Mouse (Mus musculus) megakaryocyte, adult 5-6 weeks (primary cell): Measurements from ENCODE around the gene Cln3. TPM values are rescaled to one million over a fixed set of nuclear protein-coding genes. Genes with fewer than 3 reads are reported as not detected.

Experiments used
- ATAC-seq: 2 replicates; pipeline ENCODE4 v1.8.0; 2016; ENCODE audit warnings: mild to moderate bottlenecking, inconsistent platforms; ENCODE audit not compliant: poor library complexity, severe bottlenecking
- total RNA-seq, 2 experiments: library from RNA; stranded (forward) in 1 of 2; stranded (reverse) in 1 of 2; fragments of 153-499, 151-499 nt in 1 of 2; fragments of 221-1000, 200-1000 nt in 1 of 2; gene quantifications; 2 replicates each; pipeline versions ENCODE4 v1.2.3 to v1.2.4; 2015 to 2017

Cln3 gene
- total RNA-seq, 2 experiments from 2014 or later: 77.8 to 118 TPM

GRCm38 (mm10) chr7:126533434-126533833, 52.2 kb downstream of the Cln3 start:
- no peak for ATAC-seq

DNA sequence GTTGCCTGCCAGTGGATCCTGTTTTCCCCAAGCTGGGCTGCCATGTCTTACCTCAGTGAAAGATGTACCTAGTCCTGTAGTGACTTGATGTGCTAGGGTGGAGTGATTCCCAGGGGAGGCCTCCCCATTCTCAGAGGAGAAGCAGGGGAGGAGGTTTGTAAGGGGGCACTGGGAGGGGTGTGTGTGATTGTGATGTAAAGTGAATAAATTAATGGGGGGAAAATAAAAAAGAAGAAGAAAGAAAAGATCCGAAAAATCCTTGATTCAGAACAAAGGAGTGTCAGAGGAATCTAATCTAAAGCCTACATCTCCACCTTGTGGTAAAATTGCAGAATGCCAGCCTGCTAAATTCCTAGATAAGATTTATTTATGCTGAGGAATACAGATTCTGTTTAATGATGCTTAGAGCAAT, 57.4 kb downstream of the Cln3 start:
- ATAC-seq: peak; percentile 49; the same call in 1 of the 2 replicates

DNA sequence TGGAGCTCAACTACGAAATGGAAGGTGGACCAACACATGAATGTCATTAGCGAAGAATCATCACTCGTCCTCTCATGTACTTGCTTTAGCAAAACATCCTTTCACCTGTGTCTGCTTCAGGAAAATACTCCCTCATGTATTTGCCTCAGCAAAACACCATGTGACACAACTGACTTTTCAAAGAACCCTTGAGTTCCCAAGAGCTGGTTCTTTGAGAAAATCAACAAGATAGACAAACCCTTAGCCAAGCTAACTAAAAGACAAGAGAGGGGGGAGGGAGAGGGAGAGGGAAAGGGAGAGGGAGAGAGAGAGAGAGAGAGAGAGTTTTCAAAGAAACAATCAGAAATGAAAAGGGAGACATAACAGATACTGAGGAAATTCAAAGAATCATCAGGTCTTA, 62.3 kb downstream of the Cln3 start:
- ATAC-seq: no peak

Other genes starting within 250 kb of the Cln3 start
- gene Lat, start 216.2 kb downstream of the Cln3 start, total RNA-seq (2015): 3.2 and 7.3 TPM in 2 replicates
- 3.3 and 6.3 TPM in 2 replicates for gene Lat, start 216.2 kb downstream of the Cln3 start, total RNA-seq (2017)
- 7.9 and 11.5 TPM in 2 replicates for gene Spns1, start 208.4 kb downstream of the Cln3 start, total RNA-seq (2015)
- gene Spns1, start 208.4 kb downstream of the Cln3 start, total RNA-seq (2017): 6.8 and 10.6 TPM in 2 replicates
- 10.1 and 11.7 TPM in 2 replicates for gene Nfatc2ip, start 189.1 kb downstream of the Cln3 start, total RNA-seq (2015)
- gene Nfatc2ip, start 189.1 kb downstream of the Cln3 start, total RNA-seq (2017): 13.9 and 16.6 TPM in 2 replicates
- gene Cd19, start 170.9 kb downstream of the Cln3 start, total RNA-seq (2015): 0.20 and 1.1 TPM in 2 replicates
- 0.24 TPM in 1 of 2 replicates, not detected in the other for gene Cd19, start 170.9 kb downstream of the Cln3 start, total RNA-seq (2017)
- 6.7 and 6.8 TPM in 2 replicates for gene Rabep2, start 157.1 kb downstream of the Cln3 start, total RNA-seq (2015)
- 21.4 and 25.0 TPM in 2 replicates for gene Rabep2, start 157.1 kb downstream of the Cln3 start, total RNA-seq (2017)
- 0.07 and 0.52 TPM in 2 replicates for gene Atp2a1, start 122.7 kb downstream of the Cln3 start, total RNA-seq (2015)
- gene Atp2a1, start 122.7 kb downstream of the Cln3 start, total RNA-seq (2017): not detected in 2 replicates
- 18.2 and 20.6 TPM in 2 replicates for gene Sh2b1, start 110.4 kb downstream of the Cln3 start, total RNA-seq (2015)
- gene Sh2b1, start 110.4 kb downstream of the Cln3 start, total RNA-seq (2017): 9.9 and 10.6 TPM in 2 replicates
- 40.2 and 44.3 TPM in 2 replicates for gene Tufm, start 98.5 kb downstream of the Cln3 start, total RNA-seq (2015)
- 33.8 and 44.9 TPM in 2 replicates for gene Tufm, start 98.5 kb downstream of the Cln3 start, total RNA-seq (2017)
- gene Atxn2l, start 82.4 kb downstream of the Cln3 start, total RNA-seq (2015): 75.5 and 84.4 TPM in 2 replicates
- gene Atxn2l, start 82.4 kb downstream of the Cln3 start, total RNA-seq (2017): 26.1 and 40.5 TPM in 2 replicates
- 110 and 121 TPM in 2 replicates for gene Eif3c, start 19.4 kb downstream of the Cln3 start, total RNA-seq (2015)
- 131 and 143 TPM in 2 replicates for gene Eif3c, start 19.4 kb downstream of the Cln3 start, total RNA-seq (2017)
- 27.6 and 30.3 TPM in 2 replicates for gene Apobr, start 875 bp downstream of the Cln3 start, total RNA-seq (2015)
- 98.7 and 99.5 TPM in 2 replicates for gene Apobr, start 875 bp downstream of the Cln3 start, total RNA-seq (2017)
- 2.5 and 2.9 TPM in 2 replicates for gene Il27, start 9.1 kb upstream of the Cln3 start, total RNA-seq (2015)
- 3.0 and 4.8 TPM in 2 replicates for gene Il27, start 9.1 kb upstream of the Cln3 start, total RNA-seq (2017)
- gene Nupr1, start 45.0 kb upstream of the Cln3 start, total RNA-seq (2015): 54.7 and 61.4 TPM in 2 replicates
- gene Nupr1, start 45.0 kb upstream of the Cln3 start, total RNA-seq (2017): 108 and 126 TPM in 2 replicates
- 42.1 and 55.6 TPM in 2 replicates for gene Sgf29, start 63.5 kb upstream of the Cln3 start, total RNA-seq (2015)
- 27.3 and 35.5 TPM in 2 replicates for gene Sgf29, start 63.5 kb upstream of the Cln3 start, total RNA-seq (2017)
- 4.8 and 6.6 TPM in 2 replicates for gene Sult1a1, start 90.6 kb upstream of the Cln3 start, total RNA-seq (2015)
- 6.6 and 6.9 TPM in 2 replicates for gene Sult1a1, start 90.6 kb upstream of the Cln3 start, total RNA-seq (2017)
- gene Bola2, start 109.6 kb upstream of the Cln3 start, total RNA-seq (2015): 49.8 and 60.5 TPM in 2 replicates
- 106 and 161 TPM in 2 replicates for gene Bola2, start 109.6 kb upstream of the Cln3 start, total RNA-seq (2017)
- gene Slx1b, start 110.0 kb upstream of the Cln3 start, total RNA-seq (2015): 4.1 and 6.0 TPM in 2 replicates
- gene Slx1b, start 110.0 kb upstream of the Cln3 start, total RNA-seq (2017): 4.7 and 5.9 TPM in 2 replicates
- 1,020 and 1,059 TPM in 2 replicates for gene Coro1a, start 122.0 kb upstream of the Cln3 start, total RNA-seq (2015)
- gene Coro1a, start 122.0 kb upstream of the Cln3 start, total RNA-seq (2017): 1,317 and 1,554 TPM in 2 replicates
- gene Mapk3, start 173.8 kb upstream of the Cln3 start, total RNA-seq (2015): 173 and 177 TPM in 2 replicates
- gene Mapk3, start 173.8 kb upstream of the Cln3 start, total RNA-seq (2017): 88.3 and 91.1 TPM in 2 replicates
- gene Gdpd3, start 180.5 kb upstream of the Cln3 start, total RNA-seq (2015): 26.8 and 37.3 TPM in 2 replicates
- 57.9 and 71.4 TPM in 2 replicates for gene Gdpd3, start 180.5 kb upstream of the Cln3 start, total RNA-seq (2017)
- 196 and 200 TPM in 2 replicates for gene Ypel3, start 191.1 kb upstream of the Cln3 start, total RNA-seq (2015)
- gene Ypel3, start 191.1 kb upstream of the Cln3 start, total RNA-seq (2017): 91.7 and 117 TPM in 2 replicates
- 0.68 and 1.0 TPM in 2 replicates for gene Tbx6, start 195.7 kb upstream of the Cln3 start, total RNA-seq (2015)
- gene Tbx6, start 195.7 kb upstream of the Cln3 start, total RNA-seq (2017): 0.98 and 0.99 TPM in 2 replicates
- gene Ppp4c, start 206.7 kb upstream of the Cln3 start, total RNA-seq (2015): 186 and 196 TPM in 2 replicates
- gene Ppp4c, start 206.7 kb upstream of the Cln3 start, total RNA-seq (2017): 139 and 154 TPM in 2 replicates
- not detected in 2 replicates for gene Fam57b, start 211.9 kb upstream of the Cln3 start, total RNA-seq (2015)
- gene Fam57b, start 211.9 kb upstream of the Cln3 start, total RNA-seq (2017): not detected in 2 replicates
- gene 4930451I11Rik, start 245.8 kb upstream of the Cln3 start, total RNA-seq (2015): not detected in 2 replicates
- not detected in 2 replicates for gene 4930451I11Rik, start 245.8 kb upstream of the Cln3 start, total RNA-seq (2017)